Mouse (Mus musculus) bone marrow macrophage, adult 2 months (primary cell): ENCODE measurements around the gene Oprm1. TPM values are rescaled to one million over a fixed set of nuclear protein-coding genes. Genes with fewer than 3 reads are reported as not detected.

ENCODE experiments used
- H3K27ac ChIP-seq: 2 replicates; pipeline ENCODE4 v1.5.1; 2012; ENCODE audit warnings: low read depth, low read length; ENCODE audit not compliant: insufficient read depth
- H3K4me1 ChIP-seq: 2 replicates; pipeline ENCODE4 v1.6.1; 2012; ENCODE audit warnings: low read length; ENCODE audit not compliant: control insufficient read depth, insufficient read depth
- H3K4me3 ChIP-seq: 2 replicates; pipeline ENCODE4 v1.5.1; 2012; ENCODE audit warnings: mild to moderate bottlenecking, low read length, moderate library complexity; ENCODE audit not compliant: insufficient read depth
- CTCF ChIP-seq: IDR thresholded peaks from 2 replicates; pipeline ENCODE4 v1.5.1; 2012; ENCODE audit warnings: low read depth, mild to moderate bottlenecking, low read length, moderate library complexity
- POLR2A ChIP-seq: IDR thresholded peaks from 2 replicates; pipeline ENCODE4 v1.6.1; 2012; ENCODE audit warnings: mild to moderate bottlenecking, low read depth, low read length, borderline replicate concordance
- polyA plus RNA-seq: library from polyadenylated mRNA; stranded (reverse); fragments of >200 nt; gene quantifications from 2 replicates; pipeline ENCODE4 v1.2.4, GENCODE M21; 2012; ENCODE audit not compliant: missing spikeins, insufficient read depth, insufficient read length

Gene Oprm1
- polyA plus RNA-seq, 1 experiment = not detected

- Histone ChIP-seq H3K27ac (no peak overlapping the region), H3K4me1 (no peaks in the 10 kb centered on the region)
Measured at GRCm38 (mm10) chr10:6927600-6928223, 169.4 kb downstream of the Oprm1 start.

GRCm38 (mm10) chr10:6928905-6929304 lies 170.6 kb downstream of the Oprm1 start:
- H3K4me1 ChIP-seq = no peaks in the 10 kb centered on the region
- no peak overlapping the region for H3K4me3 ChIP-seq
- no peak overlapping the region for H3K27ac ChIP-seq
- no peak for TF ChIP-seq CTCF
- no peak for TF ChIP-seq POLR2A

More at GRCm38 (mm10) chr10:6927600-6928223, 169.4 kb downstream of the Oprm1 start:
- TF ChIP-seq POLR2A = no peak
- H3K4me3 ChIP-seq = no peak overlapping the region

GRCm38 (mm10) chr10:6930398-6930797 lies 172.1 kb downstream of the Oprm1 start:
- Histone ChIP-seq H3K27ac (no peak overlapping the region), H3K4me3 (no peak overlapping the region), H3K4me1 (no peaks in the 10 kb centered on the region)
- TF ChIP-seq CTCF = no peak

- TF ChIP-seq POLR2A = no peak
- no peak for TF ChIP-seq CTCF
- Histone ChIP-seq H3K27ac (no peak overlapping the region), H3K4me3 (no peak overlapping the region), H3K4me1 (no peaks in the 10 kb centered on the region)
Measured at GRCm38 (mm10) chr10:6930889-6931288, 172.6 kb downstream of the Oprm1 start.

GRCm38 (mm10) chr10:6934776-6935175 lies 176.5 kb downstream of the Oprm1 start:
- no peak overlapping the region for H3K27ac ChIP-seq
- H3K4me1 ChIP-seq = no peaks in the 10 kb centered on the region
- TF ChIP-seq POLR2A (no peak), CTCF (no peak)
- H3K4me3 ChIP-seq = no peak overlapping the region

- Histone ChIP-seq H3K27ac (no peak overlapping the region), H3K4me3 (no peak overlapping the region), H3K4me1 (no peaks in the 10 kb centered on the region)
- TF ChIP-seq CTCF = no peak
- no peak for TF ChIP-seq POLR2A
Measured at GRCm38 (mm10) chr10:6936671-6937425, 178.5 kb downstream of the Oprm1 start.

- no peak overlapping the region for H3K27ac ChIP-seq
- no peak overlapping the region for H3K4me3 ChIP-seq
- no peaks in the 10 kb centered on the region for H3K4me1 ChIP-seq
- no peak for TF ChIP-seq CTCF
- no peak for TF ChIP-seq POLR2A
Measured at GRCm38 (mm10) chr10:6953115-6953514, 194.8 kb downstream of the Oprm1 start.

GRCm38 (mm10) chr10:6954533-6954932 lies 196.2 kb downstream of the Oprm1 start:
- no peak for TF ChIP-seq POLR2A
- Histone ChIP-seq H3K4me1 (no peaks in the 10 kb centered on the region), H3K4me3 (no peak overlapping the region), H3K27ac (no peak overlapping the region)

- Histone ChIP-seq H3K4me1 (no peaks in the 10 kb centered on the region), H3K27ac (no peak overlapping the region), H3K4me3 (no peak overlapping the region)
- TF ChIP-seq CTCF = no peak
Measured at GRCm38 (mm10) chr10:6956357-6956756, 198.1 kb downstream of the Oprm1 start.

GRCm38 (mm10) chr10:6958791-6959190 lies 200.5 kb downstream of the Oprm1 start:
- H3K4me3 ChIP-seq = no peak overlapping the region
- TF ChIP-seq POLR2A = no peak
- no peak for TF ChIP-seq CTCF
- no peaks in the 10 kb centered on the region for H3K4me1 ChIP-seq

More at GRCm38 (mm10) chr10:6958791-6959190, 200.5 kb downstream of the Oprm1 start:
- no peak overlapping the region for H3K27ac ChIP-seq
